Mouse (Mus musculus): Measurements from ENCODE around the gene Irf2bpl. TPM values are rescaled to one million over a fixed set of nuclear protein-coding genes. Genes with fewer than 3 reads are reported as not detected.

The Irf2bpl gene
- polyA plus RNA-seq, 1 experiment from 2014 or later, result 18.4 TPM

GRCm38 (mm10) chr12:86894841-86895428, 10.3 kb upstream of the Irf2bpl start:
- peaks cover 87% of the 10 kb centered on the region for H3K4me1 ChIP-seq (replicated peaks; ENCODE audit: control insufficient read depth, insufficient read depth, low read length)
- peak overlapping the region; percentile 98 for H3K27ac ChIP-seq (ENCODE audit: low read depth)
- H3K4me2 ChIP-seq (ENCODE audit: low read length), result peak overlapping the region; percentile 53
- no peaks in the 10 kb centered on the region for H3K27me3 ChIP-seq (replicated peaks; ENCODE audit: control insufficient read depth, insufficient read depth, low read length)
- DNase-seq (ENCODE audit: low spot score) (no peak), ATAC-seq (replicated peaks; ENCODE audit: low FRiP score, low TSS enrichment, low read depth) (peak; percentile 30)
- WGBS, result under 1% methylated on average over 12 of the region's 12 CpGs
- H3K36me3 ChIP-seq (ENCODE audit: control insufficient read depth, insufficient read depth, low read length), result no peaks in the 10 kb centered on the region
- H3K4me3 ChIP-seq (ENCODE audit: low read depth, low read length), result peak overlapping the region; percentile 30
- H3K9ac ChIP-seq (ENCODE audit: low read length), result peak overlapping the region; percentile 43; the same call in 1 of the 2 replicates
- no peaks in the 10 kb centered on the region for H3K9me3 ChIP-seq (ENCODE audit: control insufficient read depth, low read length)

GRCm38 (mm10) chr12:86894184-86894839, 9.7 kb upstream of the Irf2bpl start:
- H3K4me2 ChIP-seq (ENCODE audit: low read length), result peak overlapping the region; percentile 66
- ATAC-seq (replicated peaks; ENCODE audit: low FRiP score, low TSS enrichment, low read depth) (peak; percentile 87), DNase-seq (ENCODE audit: low spot score) (peak; percentile 97)
- H3K4me1 ChIP-seq (replicated peaks; ENCODE audit: control insufficient read depth, insufficient read depth, low read length), result peaks cover 88% of the 10 kb centered on the region
- peak overlapping the region; percentile 49 for H3K9ac ChIP-seq (ENCODE audit: low read length)
- peak overlapping the region; percentile 30 for H3K4me3 ChIP-seq (ENCODE audit: low read depth, low read length)
- H3K27me3 ChIP-seq (replicated peaks; ENCODE audit: control insufficient read depth, insufficient read depth, low read length), result no peaks in the 10 kb centered on the region
- no peaks in the 10 kb centered on the region for H3K9me3 ChIP-seq (ENCODE audit: control insufficient read depth, low read length)
- under 1% methylated on average over 23 of the region's 26 CpGs for WGBS
- H3K36me3 ChIP-seq (ENCODE audit: control insufficient read depth, insufficient read depth, low read length), result no peaks in the 10 kb centered on the region
- H3K27ac ChIP-seq (ENCODE audit: low read depth), result peak overlapping the region; percentile 98

GRCm38 (mm10) chr12:86893326-86894183, 9.0 kb upstream of the Irf2bpl start:
- Histone ChIP-seq H3K4me1 (replicated peaks; ENCODE audit: control insufficient read depth, insufficient read depth, low read length) (peaks cover 89% of the 10 kb centered on the region), H3K9ac (ENCODE audit: low read length) (peak overlapping the region; percentile 49), H3K27me3 (replicated peaks; ENCODE audit: control insufficient read depth, insufficient read depth, low read length) (no peaks in the 10 kb centered on the region), H3K4me3 (ENCODE audit: low read depth, low read length) (peak overlapping the region; percentile 29), H3K9me3 (ENCODE audit: control insufficient read depth, low read length) (no peaks in the 10 kb centered on the region), H3K36me3 (ENCODE audit: control insufficient read depth, insufficient read depth, low read length) (no peaks in the 10 kb centered on the region), H3K27ac (ENCODE audit: low read depth) (peak overlapping the region; percentile 97), H3K4me2 (ENCODE audit: low read length) (peak overlapping the region; percentile 66)
- ATAC-seq (replicated peaks; ENCODE audit: low FRiP score, low TSS enrichment, low read depth) (peak; percentile 26; the same call in 1 of the 2 replicates), DNase-seq (ENCODE audit: low spot score) (peak; percentile 76)
- WGBS, result 3% methylated on average over 20 of the region's 20 CpGs

GRCm38 (mm10) chr12:86892711-86893311, 8.2 kb upstream of the Irf2bpl start:
- H3K27me3 ChIP-seq (replicated peaks; ENCODE audit: control insufficient read depth, insufficient read depth, low read length), result no peaks in the 10 kb centered on the region
- peak overlapping the region; percentile 97 for H3K27ac ChIP-seq (ENCODE audit: low read depth)
- no peak overlapping the region for H3K9ac ChIP-seq (ENCODE audit: low read length)
- WGBS, result 6% methylated on average over 18 of the region's 18 CpGs
- H3K4me2 ChIP-seq (ENCODE audit: low read length), result peak overlapping the region; percentile 66
- DNase-seq (ENCODE audit: low spot score) (peak; percentile 75), ATAC-seq (replicated peaks; ENCODE audit: low FRiP score, low TSS enrichment, low read depth) (no peak)
- H3K9me3 ChIP-seq (ENCODE audit: control insufficient read depth, low read length), result no peaks in the 10 kb centered on the region
- H3K4me3 ChIP-seq (ENCODE audit: low read depth, low read length), result 0 out of 2 replicates have a peak overlapping the region, but pooled peaks have one; percentile 23
- no peaks in the 10 kb centered on the region for H3K36me3 ChIP-seq (ENCODE audit: control insufficient read depth, insufficient read depth, low read length)
- H3K4me1 ChIP-seq (replicated peaks; ENCODE audit: control insufficient read depth, insufficient read depth, low read length), result peaks cover 89% of the 10 kb centered on the region

GRCm38 (mm10) chr12:86891786-86892702, 7.4 kb upstream of the Irf2bpl start:
- H3K9me3 ChIP-seq (ENCODE audit: control insufficient read depth, low read length), result no peaks in the 10 kb centered on the region
- peak overlapping the region; percentile 31 for H3K9ac ChIP-seq (ENCODE audit: low read length)
- peak overlapping the region; percentile 97 for H3K27ac ChIP-seq (ENCODE audit: low read depth)
- WGBS, result 4% methylated on average over 37 of the region's 37 CpGs
- H3K4me2 ChIP-seq (ENCODE audit: low read length), result peak overlapping the region; percentile 66
- no peak for ATAC-seq (replicated peaks; ENCODE audit: low FRiP score, low TSS enrichment, low read depth)
- peak overlapping the region; percentile 23 for H3K4me3 ChIP-seq (ENCODE audit: low read depth, low read length)
- no peaks in the 10 kb centered on the region for H3K36me3 ChIP-seq (ENCODE audit: control insufficient read depth, insufficient read depth, low read length)
- H3K27me3 ChIP-seq (replicated peaks; ENCODE audit: control insufficient read depth, insufficient read depth, low read length), result no peaks in the 10 kb centered on the region
- DNase-seq (ENCODE audit: low spot score), result peak; percentile 78
- peaks cover 88% of the 10 kb centered on the region for H3K4me1 ChIP-seq (replicated peaks; ENCODE audit: control insufficient read depth, insufficient read depth, low read length)

- ATAC-seq (replicated peaks; ENCODE audit: low FRiP score, low TSS enrichment, low read depth) (no peak), DNase-seq (ENCODE audit: low spot score) (no peak)
- H3K4me3 ChIP-seq (ENCODE audit: low read depth, low read length), result peak overlapping the region; percentile 23; the same call in 1 of the 2 replicates
- no peaks in the 10 kb centered on the region for H3K27me3 ChIP-seq (replicated peaks; ENCODE audit: control insufficient read depth, insufficient read depth, low read length)
- H3K27ac ChIP-seq (ENCODE audit: low read depth), result peak overlapping the region; percentile 97
- H3K9me3 ChIP-seq (ENCODE audit: control insufficient read depth, low read length), result no peaks in the 10 kb centered on the region
- peaks cover 86% of the 10 kb centered on the region for H3K4me1 ChIP-seq (replicated peaks; ENCODE audit: control insufficient read depth, insufficient read depth, low read length)
- WGBS, result 22% methylated on average over 11 of the region's 11 CpGs
- H3K9ac ChIP-seq (ENCODE audit: low read length), result peak overlapping the region; percentile 31
- H3K36me3 ChIP-seq (ENCODE audit: control insufficient read depth, insufficient read depth, low read length), result no peaks in the 10 kb centered on the region
- H3K4me2 ChIP-seq (ENCODE audit: low read length), result peak overlapping the region; percentile 66
Observed at GRCm38 (mm10) chr12:86891454-86891785, 6.8 kb upstream of the Irf2bpl start.

- Histone ChIP-seq H3K27me3 (replicated peaks; ENCODE audit: control insufficient read depth, insufficient read depth, low read length) (no peaks in the 10 kb centered on the region), H3K36me3 (ENCODE audit: control insufficient read depth, insufficient read depth, low read length) (no peaks in the 10 kb centered on the region), H3K9ac (ENCODE audit: low read length) (peak overlapping the region; percentile 14; the same call in 1 of the 2 replicates), H3K4me3 (ENCODE audit: low read depth, low read length) (no peak overlapping the region), H3K4me2 (ENCODE audit: low read length) (peak overlapping the region; percentile 66), H3K9me3 (ENCODE audit: control insufficient read depth, low read length) (no peaks in the 10 kb centered on the region), H3K27ac (ENCODE audit: low read depth) (peak overlapping the region; percentile 97), H3K4me1 (replicated peaks; ENCODE audit: control insufficient read depth, insufficient read depth, low read length) (peaks cover 86% of the 10 kb centered on the region)
- no peak for DNase-seq (ENCODE audit: low spot score)
- no peak for ATAC-seq (replicated peaks; ENCODE audit: low FRiP score, low TSS enrichment, low read depth)
- WGBS, result 27% methylated on average over 8 of the region's 8 CpGs
Observed at GRCm38 (mm10) chr12:86890796-86891301, 6.3 kb upstream of the Irf2bpl start.

Data from intestine, embryonic 14.5 days (tissue).